Mouse (Mus musculus) spleen, embryonic (tissue): ENCODE results near the gene C1ql4.

Experiments used
- CTCF ChIA-PET: fragments of 350-600 bp; sonication (Branson Sonifier 250); formaldehyde crosslinking; loops from one replicate; lab custom pipeline; 2022; lab: Charles Lee

C1ql4 gene

GRCm38 (mm10) chr15:99099139-99099556, 11.5 kb upstream of the C1ql4 start:
- CTCF ChIA-PET: interaction anchor here (0.6 kb wide), 1 partner anchor 465 kb away, joined by 3 read pairs; no protein-coding TSS in a partner anchor

- CTCF ChIA-PET: interaction anchor here (0.6 to 0.7 kb wide), 2 partner anchors 465 to 663 kb away, joined by 3 to 4 read pairs; no protein-coding TSS in a partner anchor
Measured at GRCm38 (mm10) chr15:99098493-99098861, 10.9 kb upstream of the C1ql4 start.

- CTCF ChIA-PET: interaction anchor here (0.7 kb wide), 1 partner anchor 662 kb away, joined by 4 read pairs; no protein-coding TSS in a partner anchor
Measured at GRCm38 (mm10) chr15:99097840-99098492, 10.3 kb upstream of the C1ql4 start.

GRCm38 (mm10) chr15:99096831-99097500, 9.3 kb upstream of the C1ql4 start:
- CTCF ChIA-PET: interaction anchor here (0.5 kb wide), 1 partner anchor 421 kb away, joined by 8 read pairs; no protein-coding TSS in a partner anchor

- CTCF ChIA-PET: no interaction called here
Measured at GRCm38 (mm10) chr15:99096061-99096793, 8.6 kb upstream of the C1ql4 start.

- CTCF ChIA-PET: interaction anchor here (0.7 kb wide), 1 partner anchor 26 kb away, joined by 8 read pairs; no protein-coding TSS in a partner anchor
Measured at GRCm38 (mm10) chr15:99095356-99095755, 7.7 kb upstream of the C1ql4 start.

GRCm38 (mm10) chr15:99094631-99095270, 7.1 kb upstream of the C1ql4 start:
- CTCF ChIA-PET: interaction anchor here (0.6 to 0.7 kb wide), 3 partner anchors 17 to 27 kb away, joined by 5 to 8 read pairs (median 5); no protein-coding TSS in a partner anchor

GRCm38 (mm10) chr15:99093291-99094258, 6.0 kb upstream of the C1ql4 start:
- CTCF ChIA-PET: interaction anchor here (0.6 kb wide), 2 partner anchors 16 to 22 kb away, joined by 5 read pairs; no protein-coding TSS in a partner anchor

- CTCF ChIA-PET: no interaction called here
Measured at GRCm38 (mm10) chr15:99092870-99093269, 5.3 kb upstream of the C1ql4 start, which contains the start of gene Dnajc22. Gene Dnajc22, plus strand, starts transcription at chr15:99093170.

GRCm38 (mm10) chr15:99089069-99089468, 1.5 kb upstream of the C1ql4 start:
- CTCF ChIA-PET: interaction anchor here (0.7 kb wide), 1 partner anchor 100 kb away, joined by 8 read pairs; no protein-coding TSS in a partner anchor

GRCm38 (mm10) chr15:99088292-99088691, 675 bp upstream of the C1ql4 start:
- CTCF ChIA-PET: interaction anchor here (0.7 kb wide), 1 partner anchor 1759 kb away, joined by 3 read pairs; no protein-coding TSS in a partner anchor

GRCm38 (mm10) chr15:99085997-99086396, 1.6 kb downstream of the C1ql4 start:
- CTCF ChIA-PET: no interaction called here

- CTCF ChIA-PET: interaction anchor here (0.7 kb wide), 1 partner anchor 18 kb away, joined by 7 read pairs; no protein-coding TSS in a partner anchor
Measured at GRCm38 (mm10) chr15:99084618-99085017, 3.0 kb downstream of the C1ql4 start.

GRCm38 (mm10) chr15:99083867-99084557, 3.6 kb downstream of the C1ql4 start:
- CTCF ChIA-PET: interaction anchor here (0.7 kb wide), 1 partner anchor 18 kb away, joined by 7 read pairs; no protein-coding TSS in a partner anchor

- CTCF ChIA-PET: interaction anchor here (0.6 kb wide), 1 partner anchor 310 kb away, joined by 3 read pairs; no protein-coding TSS in a partner anchor
Measured at GRCm38 (mm10) chr15:99083258-99083657, 4.4 kb downstream of the C1ql4 start.

- CTCF ChIA-PET: interaction anchor here (0.6 kb wide), 1 partner anchor 310 kb away, joined by 3 read pairs; no protein-coding TSS in a partner anchor
Measured at GRCm38 (mm10) chr15:99082840-99083239, 4.8 kb downstream of the C1ql4 start.

- CTCF ChIA-PET: no interaction called here
Measured at GRCm38 (mm10) chr15:99082322-99082721, 5.3 kb downstream of the C1ql4 start.

GRCm38 (mm10) chr15:99079804-99080203, 7.8 kb downstream of the C1ql4 start:
- CTCF ChIA-PET: no interaction called here
